Mouse (Mus musculus) thymus, postnatal 10 days (tissue): ENCODE data around the gene Zdhhc17.

Source experiments
- DNase-seq, 2 experiments: peaks; one replicate each; pipeline ENCODE4 v3.0.0; 2021; ENCODE audit warnings: low spot score in 2 of 2

Gene Zdhhc17

DNA sequence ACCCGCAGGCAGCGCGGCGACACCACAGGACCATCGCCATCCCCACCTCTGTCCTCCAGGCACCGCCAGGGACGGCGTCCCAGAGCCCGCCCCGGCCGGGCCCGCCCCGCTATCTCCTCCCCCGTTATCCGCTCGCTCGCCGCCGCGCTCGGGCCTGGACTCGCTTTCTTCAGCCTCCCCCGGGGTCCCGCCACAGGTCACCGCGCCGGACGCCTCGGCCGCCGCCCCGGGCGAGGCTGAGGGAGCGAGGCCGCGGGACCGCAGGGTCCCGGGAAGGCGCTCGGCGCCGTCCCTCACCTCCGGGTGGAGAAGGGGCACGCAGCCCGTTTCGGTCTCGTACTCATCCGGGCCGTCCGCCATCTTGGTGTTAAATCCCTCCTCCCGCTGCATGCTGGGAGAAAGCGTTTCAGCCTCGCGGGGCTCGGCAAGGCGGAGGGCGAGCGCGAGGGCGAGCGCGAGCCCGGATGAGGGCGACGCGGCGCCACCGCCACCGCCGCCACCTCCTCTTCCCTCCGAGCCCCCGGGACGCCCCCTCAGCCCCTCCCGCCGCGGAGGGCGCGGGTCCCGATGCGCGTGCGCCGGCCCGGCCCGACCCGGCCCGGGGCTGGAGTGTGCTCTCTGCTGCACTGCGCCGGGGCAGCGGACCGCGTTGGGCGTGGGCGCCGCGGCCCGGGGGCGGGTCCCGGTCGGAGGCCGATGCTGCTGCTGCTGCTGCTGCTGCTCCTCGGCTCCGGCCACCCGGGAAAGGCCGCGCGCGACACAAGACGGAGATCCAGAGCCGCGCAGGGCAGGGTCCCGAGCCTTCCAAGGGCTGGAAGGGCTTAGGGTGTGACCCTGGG is at the start of gene Zdhhc17:
Gene Zdhhc17 (minus strand): TSS at position 500 of the 839 bp plus-strand sequence.
- DNase-seq = peak; percentile 81 to 82

DNA sequence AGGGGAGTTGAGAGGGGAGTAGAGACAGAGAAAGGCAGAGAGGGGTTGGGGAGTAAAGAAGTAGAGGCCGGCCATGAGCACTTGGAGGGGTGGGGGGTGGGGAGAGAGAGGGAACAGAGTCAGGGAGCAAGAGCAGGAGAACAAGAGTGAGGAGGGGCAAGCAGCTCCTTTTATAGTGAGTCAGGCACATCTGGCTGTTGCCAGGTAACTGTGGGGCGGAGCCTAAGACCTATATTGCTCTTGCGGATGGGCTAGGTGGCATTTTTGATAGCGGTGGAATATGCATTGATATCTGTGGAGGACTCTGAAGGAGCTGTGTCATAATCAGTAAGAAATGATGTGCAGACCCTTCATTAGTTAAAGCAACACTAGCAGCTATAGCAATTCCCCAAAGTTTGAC is 45.8 kb upstream of the Zdhhc17 start:
- no peak for DNase-seq

DNA sequence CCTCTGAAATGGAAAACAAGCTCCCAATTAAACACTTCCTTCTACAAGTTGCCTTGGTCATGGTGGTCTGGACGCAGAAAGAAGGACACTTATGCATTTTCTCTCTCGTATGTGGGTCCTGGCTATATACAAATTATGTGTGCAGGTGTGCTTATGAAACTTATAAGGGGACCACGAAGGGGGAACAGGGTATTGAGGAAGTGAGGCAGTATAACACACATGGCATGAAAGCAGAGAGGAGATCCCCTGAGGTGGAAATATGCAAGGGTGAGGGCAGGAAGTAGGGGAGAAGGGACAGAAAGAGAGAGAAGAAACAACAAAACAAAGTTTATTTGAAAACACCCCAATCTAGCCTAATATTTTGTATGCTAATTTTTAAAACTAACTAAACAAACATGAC is 41.7 kb upstream of the Zdhhc17 start:
- no peak for DNase-seq

DNA sequence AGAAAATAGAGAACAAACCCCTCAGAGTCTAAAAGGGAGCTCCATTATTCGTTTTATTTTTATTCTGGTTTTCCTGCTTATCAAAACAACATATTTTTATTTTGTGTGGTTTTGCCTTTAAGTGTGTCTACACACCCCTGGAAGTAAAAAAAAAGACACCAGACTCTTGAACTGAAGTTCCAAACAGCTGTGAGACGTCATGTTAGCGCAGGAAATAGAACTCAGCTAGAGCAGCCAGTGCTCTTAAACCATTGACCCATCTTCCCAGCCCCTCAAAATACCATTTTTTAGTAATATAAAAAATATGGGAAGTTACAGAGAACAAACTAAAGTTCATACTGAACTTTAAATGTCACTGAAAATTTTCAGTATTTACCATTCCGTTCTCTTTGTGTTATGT is 40.6 kb upstream of the Zdhhc17 start:
- no peak for DNase-seq

DNA sequence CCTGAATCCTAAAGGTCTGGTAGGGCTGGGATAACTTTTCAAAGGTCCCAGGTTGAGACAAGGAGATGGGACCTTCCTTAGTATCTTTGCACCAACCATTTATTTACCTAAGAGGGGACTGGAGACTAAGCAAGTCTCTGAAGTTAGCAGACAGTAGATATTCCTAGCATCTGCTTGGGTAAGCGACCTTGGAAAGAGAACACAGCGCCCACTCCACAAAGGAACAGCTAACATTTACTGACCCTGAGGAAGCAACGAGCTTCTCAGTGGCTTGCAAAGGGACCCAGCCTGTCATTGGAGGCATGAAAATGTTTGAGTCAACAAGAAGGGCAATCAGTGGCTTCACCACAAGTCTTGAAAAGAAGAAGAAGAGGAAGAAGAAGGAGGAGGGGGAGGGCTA is 40.1 kb upstream of the Zdhhc17 start:
- DNase-seq = no peak

DNA sequence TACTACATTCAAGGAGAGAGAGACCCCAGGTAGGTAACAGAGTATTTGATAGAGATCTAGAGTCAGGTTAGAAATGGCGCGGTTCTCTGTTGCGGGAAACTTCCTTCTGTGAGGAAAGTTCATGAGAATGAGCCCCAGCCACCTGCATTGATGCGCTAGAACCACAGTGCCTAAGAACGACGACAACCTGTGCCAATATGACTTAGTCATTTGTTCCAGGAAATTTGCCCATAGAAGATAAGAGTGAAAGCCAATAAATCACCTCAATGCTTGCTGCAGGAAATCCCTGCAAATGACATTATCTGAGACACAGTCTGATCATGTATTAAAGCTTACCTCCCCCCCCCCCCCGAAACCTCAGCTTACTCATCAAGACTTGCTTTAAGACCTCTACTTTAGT is 38.0 kb upstream of the Zdhhc17 start:
- no peak for DNase-seq

DNA sequence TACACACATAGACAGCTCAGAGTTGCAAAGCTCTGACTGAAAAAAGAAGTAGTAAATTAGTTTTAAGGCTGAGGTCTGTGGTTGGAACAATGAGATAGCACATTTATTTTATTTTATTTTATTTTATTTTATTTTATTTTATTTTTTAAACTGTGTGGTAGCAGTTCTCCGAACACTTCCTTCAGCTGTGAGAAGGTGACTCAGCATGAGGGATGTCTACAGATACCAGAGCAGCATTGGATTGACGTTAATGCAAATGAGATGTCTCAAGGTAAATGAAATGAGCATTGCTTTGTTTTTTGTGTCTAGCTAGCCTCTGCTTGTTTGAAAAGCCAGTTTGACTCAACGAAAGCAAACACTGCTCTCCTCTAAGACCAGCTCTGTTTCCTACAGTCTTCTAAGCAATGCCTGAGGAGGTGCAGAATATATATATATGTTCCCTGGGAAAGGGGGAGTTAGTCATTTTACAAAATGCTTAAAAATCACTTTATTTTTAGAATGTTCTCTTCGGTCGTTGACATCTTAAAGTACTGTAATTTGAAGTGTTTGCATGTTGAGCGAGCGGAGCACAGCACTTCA is 30.2 kb upstream of the Zdhhc17 start:
- no peak for DNase-seq

DNA sequence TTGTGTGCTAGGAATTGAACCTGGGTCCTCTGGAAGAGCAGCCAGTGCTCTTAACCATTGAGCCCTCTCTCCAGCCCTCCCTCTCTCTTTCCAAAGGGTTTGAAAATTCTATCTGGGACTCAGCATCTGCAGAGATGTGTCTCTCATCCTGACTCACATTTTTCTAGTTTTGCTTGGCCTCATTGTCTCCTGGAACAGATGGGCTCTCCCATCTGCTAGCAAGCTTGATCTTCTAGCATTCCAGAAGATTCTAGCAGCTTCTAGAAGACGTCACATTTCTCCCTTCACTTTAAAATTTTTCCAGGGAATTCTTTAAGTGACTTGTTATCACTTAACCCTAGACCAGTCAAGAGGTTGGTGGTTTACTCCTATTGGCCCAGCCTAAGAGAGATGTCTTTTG is 26.9 kb upstream of the Zdhhc17 start:
- no peak for DNase-seq

DNA sequence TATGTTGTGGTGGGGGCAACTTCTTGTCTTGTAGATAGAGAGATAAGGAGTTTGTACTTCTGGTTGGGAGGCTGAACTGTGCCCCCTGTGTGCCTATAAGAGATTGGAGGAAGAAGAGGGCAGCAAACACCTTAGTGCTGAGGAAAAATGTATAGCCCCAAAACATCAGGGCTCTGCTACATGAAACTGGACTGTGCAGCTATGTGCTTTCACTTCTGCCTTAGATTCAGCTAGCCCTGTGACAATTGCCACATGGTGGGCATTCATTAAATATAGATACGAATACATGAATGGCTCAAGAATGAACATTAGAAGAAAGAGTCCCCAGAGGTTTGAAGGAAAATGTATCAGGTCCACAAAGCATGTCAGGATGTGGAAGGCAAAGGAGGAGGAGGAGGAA is 25.2 kb upstream of the Zdhhc17 start:
- no peak for DNase-seq

DNA sequence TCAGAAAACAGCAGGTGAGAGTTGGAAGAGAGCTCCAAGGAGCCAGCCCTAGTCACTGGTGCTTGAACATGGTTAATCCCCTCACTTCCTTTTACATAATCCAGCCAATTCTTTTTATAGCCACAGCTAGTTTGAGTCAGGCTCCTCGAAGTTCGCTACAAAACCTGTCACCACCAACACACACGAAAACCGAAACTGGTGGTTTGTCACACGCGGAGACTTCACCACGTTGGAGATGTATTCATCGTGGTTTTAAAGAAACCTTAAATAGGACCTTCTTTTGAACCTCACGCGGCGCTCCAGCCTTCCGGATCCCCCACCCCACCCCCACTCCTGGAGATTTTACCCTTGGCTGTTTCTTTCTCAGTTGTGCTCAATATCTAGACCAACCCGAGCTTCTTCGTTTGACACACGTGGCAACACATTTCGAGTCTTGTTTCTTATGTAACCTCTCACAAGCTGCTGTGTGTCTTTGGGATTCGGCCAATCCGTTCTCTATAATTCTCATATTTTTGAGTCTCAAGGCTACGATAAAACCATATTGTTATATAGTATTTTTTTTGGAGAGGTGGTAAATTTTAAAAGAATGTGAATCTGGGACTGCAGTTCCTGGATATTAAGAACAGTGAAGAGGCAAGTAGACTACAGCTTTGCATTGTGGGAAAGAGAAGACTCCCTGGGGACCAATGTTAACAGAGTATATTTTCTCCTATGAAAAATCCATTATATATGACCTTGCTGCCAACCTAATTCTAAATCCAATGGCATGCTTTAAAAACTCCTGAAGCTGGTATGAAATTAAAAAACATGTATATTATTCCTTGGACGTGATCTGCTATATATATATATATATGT is 21.8 kb upstream of the Zdhhc17 start:
- DNase-seq = no peak

DNA sequence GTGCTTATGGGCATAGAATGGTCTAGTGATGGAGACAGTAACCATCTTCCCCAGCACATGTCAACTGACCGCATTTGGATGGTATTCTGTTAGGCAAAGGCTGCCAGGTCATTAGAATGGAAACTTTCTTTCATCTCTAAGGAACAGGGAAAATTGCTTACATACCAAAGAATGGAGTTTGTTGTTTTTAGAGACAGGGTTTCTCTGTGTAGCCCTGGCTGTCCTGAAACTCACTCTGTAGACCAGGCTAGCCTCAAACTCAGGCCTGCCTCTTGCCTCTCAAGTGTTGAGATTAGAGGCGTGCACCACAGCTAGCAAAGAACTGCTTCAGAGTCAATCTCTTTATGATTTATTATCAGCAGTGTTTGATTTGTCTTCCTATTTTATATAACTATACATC is 20.9 kb upstream of the Zdhhc17 start:
- no peak for DNase-seq

DNA sequence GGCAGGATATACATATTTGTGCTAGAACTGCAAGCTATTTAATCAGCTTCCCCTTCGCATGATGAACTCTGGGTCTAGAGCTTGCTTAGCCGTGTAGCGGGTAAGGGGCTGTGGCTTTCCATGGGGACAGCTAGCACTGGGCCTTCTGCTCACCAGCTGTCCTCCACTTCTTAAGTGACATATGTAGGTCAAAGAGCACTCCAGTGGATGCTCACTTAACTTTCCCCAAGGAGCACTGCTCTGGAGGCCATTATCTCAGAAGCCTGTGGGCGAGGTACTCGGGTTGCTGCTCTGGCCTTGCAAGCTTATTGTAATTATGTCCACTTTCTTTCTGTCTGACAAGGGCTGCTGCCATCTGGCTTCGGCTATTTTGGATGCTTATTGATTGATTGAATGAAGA is 16.2 kb upstream of the Zdhhc17 start:
- no peak for DNase-seq

DNA sequence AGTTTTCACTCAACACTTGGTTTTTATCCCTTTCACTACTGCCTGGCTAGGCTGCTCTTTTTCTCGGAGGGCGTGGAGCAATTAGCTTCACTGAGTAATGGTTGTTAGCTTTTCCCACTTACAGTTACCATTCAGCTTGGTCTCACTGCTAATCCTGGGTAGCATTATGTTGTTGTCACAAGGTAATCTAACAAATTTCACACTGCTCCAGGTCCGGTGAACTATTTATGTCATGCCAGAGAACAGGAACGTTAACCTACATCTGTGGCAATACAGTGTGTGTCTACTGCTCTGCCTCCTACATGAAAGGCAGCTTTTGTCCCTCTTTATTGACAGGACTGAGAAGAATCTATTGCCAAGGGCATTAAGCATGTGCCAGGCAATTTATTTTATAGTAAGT is 14.8 kb upstream of the Zdhhc17 start:
- no peak for DNase-seq

DNA sequence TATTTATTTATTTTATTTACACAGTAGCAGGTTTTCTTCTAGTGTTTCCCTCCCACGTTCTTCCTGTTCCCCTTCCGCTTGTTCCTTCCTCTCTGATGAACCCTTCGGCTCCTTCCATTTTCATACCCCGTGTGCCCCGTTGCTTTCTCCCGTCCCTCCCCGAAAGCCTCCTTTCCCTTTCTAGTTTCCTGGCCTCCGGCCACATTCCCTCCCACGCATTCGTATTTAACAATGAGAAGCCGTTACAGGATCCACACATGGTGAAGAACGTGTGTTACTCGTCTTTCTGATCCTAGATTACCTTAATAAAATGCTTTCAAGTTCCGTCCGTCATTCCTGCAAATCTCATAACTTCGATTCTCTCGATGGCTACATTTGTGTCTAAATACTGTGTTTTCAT is 4.5 kb upstream of the Zdhhc17 start:
- no peak for DNase-seq

DNA sequence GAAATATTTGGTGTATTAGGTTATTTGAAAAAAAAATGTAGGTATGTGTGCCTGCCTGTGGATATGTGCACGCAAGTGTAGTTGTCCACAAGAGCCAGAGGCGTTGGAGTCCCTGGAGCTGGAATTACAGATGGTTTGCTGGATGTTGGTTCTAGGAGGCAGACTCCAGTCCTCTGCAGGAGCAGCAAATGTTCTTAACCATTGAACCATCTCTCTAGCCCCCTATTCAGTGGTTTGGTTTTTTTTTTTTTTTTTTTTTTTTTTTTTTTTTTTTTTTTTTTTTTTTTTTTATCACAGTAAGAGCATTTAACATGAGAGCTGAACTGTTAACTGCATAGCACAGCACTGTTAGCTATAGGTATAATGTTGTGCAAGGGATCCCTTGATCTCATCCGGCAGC is 3.3 kb upstream of the Zdhhc17 start:
- no peak for DNase-seq

DNA sequence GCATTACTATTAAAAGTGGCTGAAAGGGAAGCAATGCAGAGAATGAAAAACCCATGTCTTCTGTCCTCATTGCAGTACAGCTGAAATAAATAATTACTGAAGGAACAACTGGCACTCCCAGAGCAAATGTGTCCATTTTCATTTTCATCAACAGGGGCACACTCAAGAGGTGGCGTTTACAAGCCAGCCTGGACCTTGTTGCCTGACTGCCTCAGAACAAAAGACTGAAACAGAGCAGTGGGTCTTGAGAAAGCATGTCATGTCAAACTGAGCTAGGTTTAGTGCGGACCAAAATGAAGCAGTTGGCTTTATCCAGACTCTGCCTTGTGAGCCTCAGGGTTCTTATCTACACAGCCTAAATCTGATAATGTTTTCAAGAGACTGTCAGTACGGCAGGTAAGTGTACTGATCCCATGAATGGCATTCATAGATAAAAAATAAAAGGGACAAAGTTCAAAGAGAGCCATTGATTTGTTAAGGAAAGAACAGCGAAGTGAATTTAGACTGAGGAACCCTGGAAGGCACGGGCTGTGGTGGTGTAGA is 2.6 kb upstream of the Zdhhc17 start:
- DNase-seq = no peak

DNA sequence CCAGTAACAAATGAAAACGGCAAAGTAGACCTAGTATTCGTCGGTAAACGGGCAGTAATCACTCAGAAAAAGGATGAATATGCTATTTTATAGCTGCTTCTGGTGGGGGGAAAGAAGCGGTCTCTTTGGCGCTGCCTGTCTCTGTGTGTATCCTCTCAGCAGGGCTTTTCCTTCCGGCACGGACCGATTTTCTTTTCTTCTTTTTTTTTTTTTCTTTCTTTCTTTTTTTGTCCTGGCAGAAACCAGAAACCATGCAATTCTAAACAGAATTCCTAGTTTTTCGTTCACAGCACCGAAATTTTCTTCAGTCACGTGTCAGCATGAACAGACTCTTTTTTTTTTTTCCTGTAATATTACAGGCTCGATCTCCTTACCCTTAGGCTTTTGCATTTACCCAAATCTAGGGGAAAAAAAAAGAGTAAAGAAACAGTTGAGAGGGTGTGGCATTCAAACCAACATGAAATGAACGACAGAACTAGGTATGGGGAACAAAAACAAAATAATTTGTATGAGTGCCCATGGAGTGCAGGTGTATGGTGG is 1.4 kb upstream of the Zdhhc17 start:
- peak in 1 of 2 experiments; percentile 31 for DNase-seq

DNA sequence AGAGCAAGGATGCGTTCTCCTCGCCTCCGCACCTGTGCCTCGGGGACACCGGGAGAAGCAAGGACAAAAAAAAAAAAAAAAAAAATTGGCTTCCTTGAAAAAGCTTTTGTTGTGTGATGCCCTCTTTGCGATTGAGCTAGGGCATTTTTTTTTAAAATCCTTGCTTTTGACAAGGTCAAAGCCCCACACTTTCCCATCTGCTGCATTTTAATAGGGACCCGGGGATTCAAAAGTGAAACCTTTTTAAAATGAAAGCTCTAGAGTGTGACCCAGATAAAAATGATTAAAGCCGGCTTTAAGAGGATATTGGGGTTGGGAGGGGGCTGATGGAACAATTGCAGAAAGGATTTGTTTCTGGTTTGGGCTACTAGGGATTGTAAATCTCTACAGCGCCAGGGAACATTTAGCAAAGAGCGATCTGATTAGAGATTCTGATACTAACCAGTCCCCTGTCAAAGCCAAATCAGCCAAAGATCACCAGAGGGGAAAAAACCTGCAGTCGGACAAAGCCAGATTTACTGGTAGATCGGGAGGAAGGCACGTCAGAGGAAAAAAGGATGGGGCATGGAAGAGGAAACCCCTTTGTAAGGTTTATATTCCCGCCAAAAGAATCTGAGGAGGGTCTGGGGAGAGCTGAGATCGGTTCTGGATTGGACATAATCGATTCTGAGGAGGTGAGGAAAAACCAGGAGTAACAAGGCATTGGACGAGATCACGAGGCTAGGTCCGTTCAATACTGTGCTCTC is 713 bp upstream of the Zdhhc17 start:
- DNase-seq = peak in 1 of 2 experiments; percentile 4

DNA sequence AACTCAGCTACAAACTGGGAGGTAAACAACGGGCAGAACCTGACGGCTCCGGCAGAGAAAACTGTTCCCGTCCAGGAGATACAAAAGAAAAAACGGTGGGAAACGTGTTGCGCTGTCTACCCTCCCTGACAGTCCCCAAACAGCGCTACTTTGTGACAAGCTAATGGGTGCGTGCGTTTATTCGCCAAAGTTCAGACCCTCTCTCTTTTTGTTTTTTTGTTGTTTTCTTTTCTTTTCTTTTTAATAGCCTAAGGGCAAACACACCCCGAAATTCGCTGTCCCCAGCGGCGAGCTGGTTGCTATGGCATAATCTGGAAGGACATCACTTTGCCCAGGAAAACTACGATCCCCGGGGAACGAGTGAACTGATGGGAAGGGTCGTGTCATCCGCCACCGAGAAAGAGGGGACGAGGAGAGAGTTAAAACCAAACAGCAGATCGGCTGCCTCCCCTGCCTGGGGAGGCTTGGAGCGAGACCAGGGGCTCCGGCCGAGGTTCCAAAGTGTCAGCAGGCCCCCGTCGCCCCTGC is 763 bp downstream of the Zdhhc17 start:
- peak in 1 of 2 experiments; percentile 5 for DNase-seq

DNA sequence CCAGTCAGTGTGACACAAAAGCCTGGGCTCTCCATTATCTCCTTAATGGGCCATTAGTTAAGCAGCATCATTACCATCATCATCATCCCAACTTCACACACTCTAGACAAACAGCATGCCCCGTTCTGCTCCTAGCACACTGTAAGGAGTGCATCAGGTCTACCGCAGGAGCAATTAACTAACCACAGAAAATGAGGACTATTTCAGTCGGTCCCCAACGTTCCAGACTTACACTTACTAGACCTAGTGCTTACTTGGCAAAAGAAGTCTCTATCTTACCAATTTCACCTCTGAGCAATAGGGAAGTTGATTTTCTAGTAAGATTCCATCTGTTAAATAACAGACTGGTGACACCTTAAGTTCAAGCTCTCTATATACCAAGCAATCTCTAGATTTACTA is 2.3 kb downstream of the Zdhhc17 start:
- DNase-seq = no peak
